Mouse (Mus musculus) midbrain, embryonic 11.5 days (tissue): ENCODE measurements around the gene Scgb1b30. TPM values are rescaled to one million over a fixed set of nuclear protein-coding genes. Genes with fewer than 3 reads are reported as not detected.
"Not testable (repeated sequence)": the region's sequence is repeated elsewhere in the genome, so short reads cannot be mapped to it uniquely, and the experiment has no call there.

Experiments used
- ATAC-seq: fragments of 200-750 bp; cut with Nextera tagmentation; 2 replicates; pipeline ENCODE4 v1.8.0; 2017; ENCODE audit warnings: moderate TSS enrichment, moderate library complexity; ENCODE audit not compliant: low FRiP score
- DNase-seq: peaks from one replicate; pipeline ENCODE4 v3.0.0; 2015; ENCODE audit warnings: low spot score; ENCODE audit errors: missing footprints
- H3K27ac ChIP-seq: fragments of 300-500 bp; sonication (generic); 2 replicates; pipeline ENCODE4 v1.5.1; 2014; ENCODE audit warnings: low read depth, low read length
- H3K27me3 ChIP-seq: fragments of 300-500 bp; sonication (generic); 2 replicates; pipeline ENCODE4 v1.6.1; 2014; ENCODE audit warnings: mild to moderate bottlenecking, low read length, moderate library complexity, mixed read lengths; ENCODE audit not compliant: control insufficient read depth, insufficient read depth
- H3K36me3 ChIP-seq: fragments of 300-500 bp; sonication (generic); 2 replicates; pipeline ENCODE4 v1.6.1; 2014; ENCODE audit warnings: mild to moderate bottlenecking, low read length, moderate library complexity, mixed read lengths; ENCODE audit not compliant: control insufficient read depth, insufficient read depth
- H3K4me1 ChIP-seq: fragments of 300-500 bp; sonication (generic); 2 replicates; pipeline ENCODE4 v1.6.1; 2014; ENCODE audit warnings: low read length; ENCODE audit not compliant: control insufficient read depth, insufficient read depth
- H3K4me2 ChIP-seq: fragments of 300-500 bp; sonication (generic); 2 replicates; pipeline ENCODE4 v1.6.1; 2014; ENCODE audit warnings: mild to moderate bottlenecking, moderate library complexity
- H3K4me3 ChIP-seq: fragments of 300-500 bp; sonication (generic); 2 replicates; pipeline ENCODE4 v1.5.1; 2014; ENCODE audit warnings: low read depth, low read length
- H3K9ac ChIP-seq: fragments of 300-500 bp; sonication (generic); 2 replicates; pipeline ENCODE4 v1.6.1; 2014; ENCODE audit warnings: low read length
- H3K9me3 ChIP-seq: fragments of 300-500 bp; sonication (generic); 2 replicates; pipeline ENCODE4 v1.6.1; 2016; ENCODE audit warnings: low read length; ENCODE audit not compliant: control insufficient read depth
- WGBS: fragments of 180-500 bp; shearing (Covaris S2); extraction: QIAGEN DNeasy Blood & Tissue Kit; methylation state at CpG from one replicate; pipeline ENCODE4 v1.1.7; 2014; 5-methylcytosine and 5-hydroxymethylcytosine counted together
- polyA plus RNA-seq: library from polyadenylated mRNA; unstranded; fragments of >200 nt; fragmentation: Nextera tagmentation; extraction: Ambion mirVana; gene quantifications from 2 replicates; pipeline ENCODE4 v1.2.1, GENCODE M21; 2014

The Scgb1b30 gene
- polyA plus RNA-seq: not detected in 2 replicates

DNA sequence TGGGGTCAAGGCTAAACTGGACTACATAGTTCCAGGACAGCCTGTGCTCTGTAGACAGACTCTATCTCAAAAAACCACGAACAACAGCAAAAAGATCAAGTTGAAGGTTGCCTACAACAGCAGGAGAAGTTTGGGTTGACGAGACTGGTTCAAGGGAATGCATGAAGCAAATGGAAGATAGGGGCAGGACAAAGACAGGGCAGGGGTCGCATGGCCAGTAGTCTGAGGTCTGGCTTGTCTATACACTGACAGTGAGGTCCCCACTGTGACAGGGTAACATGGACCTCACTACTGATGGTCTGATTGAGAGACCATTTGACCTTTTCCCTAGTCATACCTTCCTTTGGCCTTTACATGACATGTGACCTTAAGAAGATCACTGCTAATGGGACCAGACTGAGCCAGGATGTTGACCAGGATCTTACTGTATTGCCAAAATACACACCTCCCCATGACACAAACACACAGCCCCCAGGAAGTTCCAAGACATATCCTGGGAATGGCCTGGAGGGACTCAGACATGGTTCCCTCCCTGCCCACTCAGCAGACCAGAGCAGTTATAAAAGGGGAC is at the start of gene Scgb1b30:
Scgb1b30 (plus strand) TSS at position 521 of the 571 bp plus-strand sequence.
- no peaks in the 10 kb centered on the region for H3K4me1 ChIP-seq

DNA sequence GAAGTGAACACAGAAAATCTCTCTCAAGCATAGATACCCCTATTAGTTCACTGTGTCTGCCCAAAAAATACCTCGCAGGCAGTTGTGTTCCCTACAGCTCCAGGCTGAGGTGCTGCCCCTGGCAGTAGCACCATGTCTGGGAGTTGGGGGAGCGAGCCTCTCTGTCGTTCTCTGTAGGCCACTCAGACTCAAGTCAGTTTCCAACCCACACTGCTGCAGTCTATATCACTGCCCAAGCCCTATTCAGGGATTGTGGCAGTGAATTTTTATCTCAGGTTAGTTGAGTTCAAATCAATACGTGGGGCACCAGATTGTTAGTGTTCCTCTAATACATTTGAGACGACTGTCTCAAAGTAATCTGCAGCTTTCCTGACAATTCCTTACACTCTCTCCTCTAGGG is 27.1 kb upstream of the Scgb1b30 start:
- not testable (repeated sequence) for H3K9ac ChIP-seq, ATAC-seq, H3K4me2 ChIP-seq, H3K9me3 ChIP-seq, H3K36me3 ChIP-seq, H3K4me1 ChIP-seq, H3K27me3 ChIP-seq, H3K27ac ChIP-seq, H3K4me3 ChIP-seq, DNase-seq
- 72% methylated on average over 5 of the region's 5 CpGs for WGBS

More for the DNA sequence above, at the start of gene Scgb1b30:
- H3K9me3 ChIP-seq: peaks cover 4% of the 10 kb centered on the region; the same call in 1 of the 2 replicates
- no peak within 1 kb of the TSS for H3K4me2 ChIP-seq
- H3K27ac ChIP-seq: no peak within 1 kb of the TSS
- H3K9ac ChIP-seq: no peak within 1 kb of the TSS
- H3K36me3 ChIP-seq: no peaks in the 10 kb centered on the region
- WGBS: 75% methylated on average over 3 of the region's 3 CpGs
- ATAC-seq: no peak
- H3K4me3 ChIP-seq: no peak within 1 kb of the TSS
- DNase-seq: no peak
- H3K27me3 ChIP-seq: no peaks in the 10 kb centered on the region

DNA sequence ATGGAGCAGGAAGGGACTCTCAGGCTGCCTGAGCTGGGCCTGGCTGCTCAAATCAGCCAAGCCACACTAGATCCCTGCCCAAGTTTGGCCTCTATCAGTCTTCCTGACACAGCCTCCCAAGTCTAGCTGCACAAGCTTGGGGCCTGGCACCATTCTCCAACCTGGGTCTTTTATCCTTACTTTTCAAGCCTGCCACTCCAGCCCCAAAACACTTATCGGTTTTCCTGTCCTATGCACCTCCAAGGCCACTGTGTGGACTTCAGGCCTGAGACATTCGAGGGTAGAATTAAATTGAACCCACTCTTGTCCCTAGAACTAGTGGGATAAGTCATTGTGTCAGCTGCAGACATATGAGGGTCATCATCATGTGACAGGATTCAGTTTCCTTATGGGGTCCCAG is 4.8 kb downstream of the Scgb1b30 start:
- Histone ChIP-seq H3K9me3 (peaks cover 3% of the 10 kb centered on the region; the same call in 1 of the 2 replicates), H3K4me1 (no peaks in the 10 kb centered on the region), H3K9ac (no peak overlapping the region), H3K4me2 (no peak overlapping the region), H3K27ac (no peak overlapping the region), H3K4me3 (no peak overlapping the region), H3K27me3 (no peaks in the 10 kb centered on the region), H3K36me3 (no peaks in the 10 kb centered on the region)
- WGBS: 73% methylated on average over 2 of the region's 2 CpGs
- DNase-seq: no peak
- no peak for ATAC-seq

DNA sequence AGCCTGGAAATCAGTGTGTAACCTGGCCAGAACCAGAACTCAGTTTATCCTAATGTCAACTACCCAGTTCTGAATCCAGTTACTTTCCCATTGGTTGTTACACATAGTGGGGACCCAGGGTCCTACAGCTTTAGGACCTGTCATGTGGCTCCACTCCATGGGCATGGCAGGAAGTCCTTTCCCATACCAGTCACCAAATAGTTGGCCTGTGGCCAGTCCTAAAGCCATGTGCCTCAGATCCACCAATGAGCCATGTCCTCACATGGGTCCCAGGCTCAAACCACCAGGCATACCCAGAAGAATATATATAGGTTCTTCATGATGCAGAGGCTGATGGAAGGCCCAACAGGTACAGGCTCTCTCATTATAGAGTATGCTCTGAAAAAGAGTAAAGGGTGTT is 6.0 kb downstream of the Scgb1b30 start:
- ATAC-seq (no peak), DNase-seq (no peak)
- Histone ChIP-seq H3K9me3 (peaks cover 3% of the 10 kb centered on the region; the same call in 1 of the 2 replicates), H3K27me3 (no peaks in the 10 kb centered on the region), H3K4me3 (no peak overlapping the region), H3K4me2 (no peak overlapping the region), H3K9ac (no peak overlapping the region), H3K4me1 (no peaks in the 10 kb centered on the region), H3K36me3 (no peaks in the 10 kb centered on the region), H3K27ac (no peak overlapping the region)

DNA sequence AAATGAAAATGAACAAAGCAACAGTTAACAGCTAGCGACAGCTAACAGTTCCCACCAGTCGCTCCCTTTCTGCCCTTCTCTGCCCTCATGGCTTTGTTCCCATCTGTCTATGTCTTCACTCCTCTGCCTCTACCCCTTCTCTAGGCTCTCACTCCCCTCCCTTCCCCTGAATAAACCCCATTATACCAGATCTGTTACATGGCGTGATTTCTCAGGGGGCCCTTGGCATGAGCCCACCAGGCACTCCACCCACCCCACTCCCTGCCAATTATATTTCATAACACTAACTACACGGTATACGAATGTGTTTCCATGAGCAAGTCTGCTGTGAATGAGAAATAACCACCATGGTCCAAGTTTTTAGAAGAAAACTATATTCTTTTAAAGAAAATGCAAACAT is 14.0 kb downstream of the Scgb1b30 start:
- DNase-seq (no peak), ATAC-seq (no peak)
- H3K27me3 ChIP-seq: no peaks in the 10 kb centered on the region
- no peak overlapping the region for H3K9ac ChIP-seq
- no peak overlapping the region for H3K27ac ChIP-seq
- H3K36me3 ChIP-seq: no peaks in the 10 kb centered on the region; the same call in none of the 2 replicates
- WGBS: 85% methylated on average over 5 of the region's 5 CpGs
- H3K4me1 ChIP-seq: no peaks in the 10 kb centered on the region
- H3K9me3 ChIP-seq: no peaks in the 10 kb centered on the region
- H3K4me2 ChIP-seq: no peak overlapping the region
- no peak overlapping the region for H3K4me3 ChIP-seq

DNA sequence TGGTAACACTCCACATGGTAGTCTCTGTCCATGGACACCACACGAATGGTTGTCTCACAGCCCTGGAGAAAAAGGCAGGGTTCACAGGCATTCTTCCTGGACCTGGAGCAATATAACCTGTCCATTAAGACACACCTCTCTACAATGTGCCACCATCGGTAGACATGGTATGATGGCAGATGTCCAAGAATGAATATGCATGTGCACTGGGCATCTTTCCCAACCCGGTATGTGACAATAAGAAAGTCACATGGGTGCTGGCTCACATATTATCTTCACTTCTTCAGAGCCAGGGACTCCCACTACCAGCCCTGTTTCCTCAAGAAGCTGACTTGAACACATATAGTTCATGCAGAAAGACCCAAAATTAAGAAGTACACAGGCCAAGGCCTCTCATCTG is 21.4 kb downstream of the Scgb1b30 start:
- no peaks in the 10 kb centered on the region for H3K4me1 ChIP-seq
- no peak overlapping the region for H3K4me2 ChIP-seq
- no peaks in the 10 kb centered on the region; the same call in 1 of the 2 replicates for H3K36me3 ChIP-seq
- no peak overlapping the region for H3K9ac ChIP-seq
- no peak overlapping the region for H3K4me3 ChIP-seq
- H3K9me3 ChIP-seq: no peaks in the 10 kb centered on the region
- DNase-seq (no peak), ATAC-seq (no peak)
- no peaks in the 10 kb centered on the region for H3K27me3 ChIP-seq
- H3K27ac ChIP-seq: no peak overlapping the region
- 97% methylated on average over 3 of the region's 3 CpGs for WGBS

DNA sequence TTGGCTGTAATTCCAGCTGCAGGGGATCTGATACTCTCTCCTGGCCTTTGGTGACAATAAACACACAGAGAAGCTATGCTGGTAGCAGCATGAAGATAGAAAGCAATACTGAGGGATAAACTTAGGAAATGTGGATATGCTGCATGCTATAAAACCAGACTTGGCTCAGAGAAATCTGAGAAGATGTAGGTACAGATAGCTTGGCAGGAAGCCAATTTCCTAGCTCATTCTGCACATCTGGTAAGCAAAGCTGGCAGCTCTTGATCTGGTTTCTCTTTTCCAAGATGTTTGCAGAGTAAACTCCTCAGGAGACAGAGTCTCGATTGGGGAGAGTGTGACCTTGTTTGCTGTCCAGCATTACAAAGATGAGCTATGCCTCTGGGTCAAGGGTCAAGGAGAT is 25.4 kb downstream of the Scgb1b30 start:
- not testable (repeated sequence) for ATAC-seq, H3K9me3 ChIP-seq, DNase-seq, H3K27ac ChIP-seq, H3K4me3 ChIP-seq, H3K4me2 ChIP-seq, H3K4me1 ChIP-seq, H3K36me3 ChIP-seq, H3K9ac ChIP-seq, H3K27me3 ChIP-seq
- 34% methylated on average over 1 of the region's 1 CpGs for WGBS

DNA sequence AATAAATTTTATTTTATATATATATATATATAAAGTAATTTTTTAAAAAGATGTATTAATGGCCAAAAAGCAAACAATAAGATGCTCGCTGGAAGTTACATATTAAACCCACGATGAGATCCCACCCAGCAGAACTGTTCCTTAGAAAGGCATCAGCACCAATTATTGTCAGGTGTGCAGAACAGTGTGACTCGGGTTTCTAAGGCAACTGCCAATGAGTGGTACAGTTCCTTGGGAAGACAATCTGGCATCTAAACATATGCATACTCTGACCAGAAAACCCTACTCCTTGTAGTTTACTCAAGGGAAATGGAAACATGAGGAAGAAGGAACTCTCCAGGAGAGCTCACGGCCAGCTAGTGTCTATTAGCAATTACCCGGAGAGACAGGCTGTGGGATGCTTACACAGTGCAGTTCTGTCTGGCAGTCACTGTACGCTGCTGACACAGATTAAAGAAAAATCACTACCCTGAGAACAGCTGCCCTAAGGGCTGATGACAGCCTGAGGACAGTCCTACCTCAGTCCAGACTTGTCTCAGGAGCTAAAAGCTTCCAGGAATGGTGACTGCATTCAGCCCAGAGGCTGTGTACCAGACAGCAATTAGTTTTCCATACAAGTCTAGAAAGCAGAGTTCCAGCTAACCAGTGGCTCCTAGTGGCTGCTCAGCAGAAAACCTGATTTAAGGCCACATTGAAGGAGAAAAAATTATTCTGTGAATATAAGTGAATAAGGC is 27.9 kb downstream of the Scgb1b30 start:
- Histone ChIP-seq H3K9me3 (peaks cover 5% of the 10 kb centered on the region; the same call in 1 of the 2 replicates), H3K27ac (no peak overlapping the region), H3K27me3 (no peaks in the 10 kb centered on the region), H3K9ac (no peak overlapping the region), H3K4me2 (no peak overlapping the region), H3K4me1 (no peaks in the 10 kb centered on the region), H3K4me3 (no peak overlapping the region), H3K36me3 (no peaks in the 10 kb centered on the region)
- 87% methylated on average over 6 of the region's 6 CpGs for WGBS
- ATAC-seq (no peak), DNase-seq (no peak)

DNA sequence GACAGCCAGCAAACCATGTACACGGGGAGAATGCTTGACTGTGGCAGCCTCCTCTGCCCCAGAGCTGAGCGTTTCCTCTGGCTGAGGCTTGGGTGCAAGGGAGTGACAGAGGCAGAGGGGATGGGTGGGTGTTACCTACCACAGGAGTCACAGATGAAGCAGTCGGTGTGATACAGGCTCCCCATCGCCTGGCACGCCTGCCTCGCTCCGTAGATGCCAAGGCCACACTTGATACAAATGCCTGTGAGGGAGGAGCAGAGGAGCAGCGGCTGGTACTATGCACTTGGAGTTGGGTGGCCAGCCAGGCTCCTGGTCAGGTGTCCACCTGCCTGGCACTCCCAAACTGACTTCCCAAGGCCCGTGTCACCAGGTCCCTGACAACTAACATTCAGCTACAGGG is 30.1 kb downstream of the Scgb1b30 start:
- Histone ChIP-seq H3K27ac (no peak overlapping the region), H3K27me3 (no peaks in the 10 kb centered on the region), H3K36me3 (no peaks in the 10 kb centered on the region), H3K9me3 (peaks cover 5% of the 10 kb centered on the region; the same call in 1 of the 2 replicates), H3K9ac (no peak overlapping the region), H3K4me2 (no peak overlapping the region), H3K4me1 (no peaks in the 10 kb centered on the region), H3K4me3 (no peak overlapping the region)
- DNase-seq (no peak), ATAC-seq (no peak)
- 92% methylated on average over 9 of the region's 9 CpGs for WGBS
